Mouse (Mus musculus) embryonic facial prominence, embryonic 10.5 days (tissue): Measurements from ENCODE around the gene Gstz1. TPM values are rescaled to one million over a fixed set of nuclear protein-coding genes. Genes with fewer than 3 reads are reported as not detected.
A peak's percentile ranks its signal among the peaks of the same experiment; 100 is the strongest.
"Not testable (repeated sequence)": the region's sequence is repeated elsewhere in the genome, so short reads cannot be mapped to it uniquely, and the experiment has no call there.

Experiments
- DNase-seq: peaks from one replicate; pipeline ENCODE4 v3.0.0-alpha.2; 2017; ENCODE audit warnings: low spot score
- H3K27ac ChIP-seq: fragments of 300-500 bp; sonication (generic); replicated peaks from 2 replicates; pipeline ENCODE4 v1.5.1; 2016; ENCODE audit warnings: mild to moderate bottlenecking
- H3K27me3 ChIP-seq: fragments of 300-500 bp; sonication (generic); replicated peaks from 2 replicates; pipeline ENCODE4 v1.6.1; 2016; ENCODE audit warnings: low read depth, mild to moderate bottlenecking; ENCODE audit not compliant: poor library complexity, severe bottlenecking
- H3K36me3 ChIP-seq: fragments of 300-500 bp; sonication (generic); replicated peaks from 2 replicates; pipeline ENCODE4 v1.6.1; 2016; ENCODE audit warnings: mild to moderate bottlenecking, moderate library complexity
- H3K4me1 ChIP-seq: fragments of 300-500 bp; sonication (generic); 2 replicates; pipeline ENCODE4 v1.6.1; 2016
- H3K4me3 ChIP-seq: fragments of 300-500 bp; sonication (generic); 2 replicates; pipeline ENCODE4 v1.5.1; 2016; ENCODE audit warnings: mild to moderate bottlenecking, moderate library complexity
- H3K9me3 ChIP-seq: fragments of 300-500 bp; sonication (generic); 2 replicates; pipeline ENCODE4 v1.6.1; 2016; ENCODE audit warnings: mild to moderate bottlenecking
- WGBS: fragments of 180-500 bp; shearing (Covaris S2); methylation state at CpG from one replicate; pipeline ENCODE4 v1.1.7; 2016; 5-methylcytosine and 5-hydroxymethylcytosine counted together
- polyA plus RNA-seq: library from polyadenylated mRNA; unstranded; fragments of >200 nt; fragmentation: Nextera tagmentation; extraction: Ambion mirVana; gene quantifications from 2 replicates; pipeline ENCODE4 v1.2.1, GENCODE M21; 2016

Gstz1 gene
- polyA plus RNA-seq, 1 experiment from 2014 or later, result 33.2 TPM

DNA sequence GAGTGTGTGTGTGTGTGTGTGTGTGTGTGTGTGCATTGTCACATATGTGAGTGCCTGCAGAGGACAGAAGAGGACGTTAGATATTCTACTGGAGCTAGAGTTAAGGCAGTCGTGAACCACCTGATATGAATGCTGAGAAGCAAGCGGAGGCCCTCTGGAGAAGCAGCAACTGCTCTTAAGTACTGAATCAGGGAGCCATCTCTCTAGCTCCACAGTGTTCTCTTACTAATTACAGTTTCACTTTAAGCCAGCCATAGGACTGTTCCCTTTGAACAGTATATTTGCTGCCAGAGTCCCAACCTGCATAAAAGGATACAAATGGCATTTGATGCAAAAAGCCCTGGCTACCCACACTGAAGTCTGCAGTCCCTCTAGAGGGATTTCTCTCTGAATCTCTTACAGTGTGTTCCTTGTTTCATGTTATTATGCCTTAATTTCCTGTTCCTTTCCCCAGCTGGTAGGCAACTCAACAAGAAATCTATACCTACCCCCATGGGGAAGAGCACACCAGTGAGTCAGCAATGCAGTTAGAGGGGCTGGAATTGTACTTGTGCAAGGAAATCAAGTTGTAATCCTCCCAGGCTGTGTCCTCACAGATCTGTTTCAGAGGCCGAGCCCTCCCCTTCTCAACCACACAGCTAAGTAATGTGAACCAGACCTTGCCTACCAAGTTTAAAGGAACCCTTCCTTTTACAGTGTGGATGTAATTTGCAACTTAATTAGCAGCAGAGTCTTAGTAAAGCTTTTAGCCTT, 28.4 kb downstream of the Gstz1 start:
- Histone ChIP-seq H3K27ac (peak overlapping the region; percentile 45), H3K27me3 (no peaks in the 10 kb centered on the region), H3K36me3 (peaks cover 37% of the 10 kb centered on the region), H3K9me3 (no peaks in the 10 kb centered on the region), H3K4me1 (peaks cover 21% of the 10 kb centered on the region), H3K4me3 (no peak overlapping the region)
- WGBS, result 58% methylated on average over 4 of the region's 4 CpGs
- peak; percentile 54 for DNase-seq

DNA sequence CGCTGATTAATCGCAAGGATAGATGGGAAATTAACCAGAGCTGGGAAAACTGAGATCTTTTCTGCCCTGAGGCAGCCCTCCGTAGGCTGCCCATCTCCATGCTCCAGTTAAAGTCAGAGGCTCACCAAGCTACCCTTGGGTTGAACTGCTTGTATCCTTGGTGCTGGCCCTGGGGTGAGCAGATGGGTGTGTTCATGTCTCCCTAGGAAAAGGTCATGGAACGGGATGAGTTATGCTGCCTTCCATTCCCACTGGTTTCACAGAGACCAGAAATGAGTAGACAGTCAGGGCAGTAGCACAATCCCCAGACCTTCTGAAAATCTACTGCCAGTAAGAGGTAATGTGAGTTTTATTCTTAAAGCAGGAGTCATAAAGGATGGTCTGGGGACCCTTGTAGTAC, 30.7 kb downstream of the Gstz1 start:
- H3K4me3 ChIP-seq, result no peak overlapping the region
- H3K27ac ChIP-seq, result no peak overlapping the region
- WGBS, result 91% methylated on average over 4 of the region's 4 CpGs
- peaks cover 21% of the 10 kb centered on the region for H3K4me1 ChIP-seq
- H3K27me3 ChIP-seq, result no peaks in the 10 kb centered on the region
- no peaks in the 10 kb centered on the region for H3K9me3 ChIP-seq
- no peak for DNase-seq
- H3K36me3 ChIP-seq, result peaks cover 15% of the 10 kb centered on the region

DNA sequence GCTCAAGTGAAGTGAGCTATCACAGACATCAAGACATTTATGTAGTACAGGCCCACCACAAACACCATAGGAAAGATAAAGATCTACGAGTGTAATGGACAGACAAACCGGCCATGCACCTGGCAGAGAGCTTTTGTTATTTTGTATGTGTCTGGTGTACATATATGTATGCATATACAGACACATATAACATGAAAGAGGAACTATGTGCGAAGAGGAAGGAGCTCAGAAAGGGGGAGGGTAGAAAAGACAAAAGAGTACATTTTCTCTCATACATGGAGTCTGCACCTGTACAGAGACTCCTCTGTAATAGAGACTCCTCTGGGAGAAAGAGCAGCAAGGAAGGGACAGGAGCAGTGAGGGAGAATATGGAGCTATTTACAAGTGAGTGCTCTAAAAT, 46.0 kb downstream of the Gstz1 start:
- Histone ChIP-seq H3K4me1 (peaks cover 14% of the 10 kb centered on the region), H3K36me3 (no peaks in the 10 kb centered on the region), H3K27me3 (no peaks in the 10 kb centered on the region), H3K4me3 (no peak overlapping the region), H3K9me3 (no peaks in the 10 kb centered on the region), H3K27ac (no peak overlapping the region)
- DNase-seq, result no peak
- 88% methylated on average over 3 of the region's 3 CpGs for whole genome bisulfite sequencing

DNA sequence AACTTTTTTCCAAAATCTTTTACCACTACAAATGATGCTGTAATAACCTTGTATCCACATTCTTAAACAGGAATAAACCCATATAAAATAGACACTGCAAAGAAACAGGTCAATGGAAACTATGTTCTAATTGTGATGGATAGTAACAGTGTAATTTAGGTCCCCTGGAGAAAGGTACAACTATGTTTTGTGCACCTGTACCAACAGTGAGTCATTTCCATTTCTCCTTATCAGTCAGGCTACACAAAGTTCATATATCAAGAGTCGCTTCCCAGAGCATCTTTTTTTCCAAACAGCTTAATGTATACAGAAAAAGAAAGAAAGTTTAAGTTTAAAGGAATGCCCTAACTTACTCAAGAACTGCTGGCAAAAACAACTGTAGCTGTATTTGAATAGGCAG, 48.1 kb downstream of the Gstz1 start:
- 92% methylated on average over 1 of the region's 1 CpGs for WGBS
- no peaks in the 10 kb centered on the region for H3K9me3 ChIP-seq

DNA sequence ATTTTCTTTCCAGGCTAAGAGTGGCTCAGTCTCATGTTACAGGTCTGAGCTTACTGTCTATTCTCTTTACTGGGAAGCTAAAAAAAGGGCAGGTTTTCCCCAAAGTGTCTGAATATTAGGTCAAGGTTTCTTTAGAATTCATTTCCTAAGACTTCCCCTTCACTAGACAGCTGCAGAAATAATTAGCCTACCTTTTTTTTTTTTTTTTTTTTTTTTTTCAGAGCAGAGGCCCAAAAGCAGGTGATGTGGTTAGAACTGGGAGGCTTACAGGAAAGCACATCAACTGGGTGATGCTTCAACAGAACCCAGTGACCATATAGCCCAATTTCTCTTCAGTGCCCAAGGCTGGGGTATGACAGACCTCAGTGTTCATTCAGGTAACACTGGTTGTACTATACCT, 49.3 kb downstream of the Gstz1 start:
- DNase-seq, result no peak
- Histone ChIP-seq H3K27me3 (no peaks in the 10 kb centered on the region; the same call in 1 of the 2 replicates), H3K36me3 (no peaks in the 10 kb centered on the region), H3K9me3 (no peaks in the 10 kb centered on the region), H3K4me3 (no peak overlapping the region), H3K4me1 (peaks cover 33% of the 10 kb centered on the region), H3K27ac (no peak overlapping the region)

More for the DNA sequence above, 48.1 kb downstream of the Gstz1 start:
- Histone ChIP-seq H3K27ac (no peak overlapping the region), H3K4me1 (peaks cover 33% of the 10 kb centered on the region), H3K27me3 (no peaks in the 10 kb centered on the region), H3K4me3 (no peak overlapping the region), H3K36me3 (no peaks in the 10 kb centered on the region)
- DNase-seq, result no peak

DNA sequence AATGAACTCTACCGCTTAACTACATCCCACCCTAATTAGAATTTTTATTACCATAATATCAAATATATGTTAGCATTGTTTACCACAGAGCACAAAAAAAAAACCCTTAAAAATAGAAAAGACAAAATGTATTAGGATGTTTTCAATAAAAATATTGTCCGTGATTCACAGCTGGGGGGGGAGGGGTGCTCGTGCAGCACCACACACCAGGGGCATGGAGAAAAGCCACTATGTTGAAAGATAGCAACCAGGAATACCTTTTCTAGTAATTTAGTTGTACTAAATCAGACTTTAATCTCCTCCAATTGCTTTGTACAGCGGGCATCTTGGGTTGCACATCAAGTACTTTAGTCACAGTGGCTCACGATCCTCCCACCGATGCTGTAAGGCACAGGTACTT, 51.8 kb downstream of the Gstz1 start:
- no peaks in the 10 kb centered on the region; the same call in 1 of the 2 replicates for H3K27me3 ChIP-seq
- no peak for DNase-seq
- 58% methylated on average over 6 of the region's 6 CpGs for WGBS
- no peaks in the 10 kb centered on the region for H3K36me3 ChIP-seq
- no peak overlapping the region for H3K27ac ChIP-seq
- H3K4me1 ChIP-seq, result peaks cover 33% of the 10 kb centered on the region
- no peaks in the 10 kb centered on the region for H3K9me3 ChIP-seq
- H3K4me3 ChIP-seq, result peak overlapping the region; percentile 92

DNA sequence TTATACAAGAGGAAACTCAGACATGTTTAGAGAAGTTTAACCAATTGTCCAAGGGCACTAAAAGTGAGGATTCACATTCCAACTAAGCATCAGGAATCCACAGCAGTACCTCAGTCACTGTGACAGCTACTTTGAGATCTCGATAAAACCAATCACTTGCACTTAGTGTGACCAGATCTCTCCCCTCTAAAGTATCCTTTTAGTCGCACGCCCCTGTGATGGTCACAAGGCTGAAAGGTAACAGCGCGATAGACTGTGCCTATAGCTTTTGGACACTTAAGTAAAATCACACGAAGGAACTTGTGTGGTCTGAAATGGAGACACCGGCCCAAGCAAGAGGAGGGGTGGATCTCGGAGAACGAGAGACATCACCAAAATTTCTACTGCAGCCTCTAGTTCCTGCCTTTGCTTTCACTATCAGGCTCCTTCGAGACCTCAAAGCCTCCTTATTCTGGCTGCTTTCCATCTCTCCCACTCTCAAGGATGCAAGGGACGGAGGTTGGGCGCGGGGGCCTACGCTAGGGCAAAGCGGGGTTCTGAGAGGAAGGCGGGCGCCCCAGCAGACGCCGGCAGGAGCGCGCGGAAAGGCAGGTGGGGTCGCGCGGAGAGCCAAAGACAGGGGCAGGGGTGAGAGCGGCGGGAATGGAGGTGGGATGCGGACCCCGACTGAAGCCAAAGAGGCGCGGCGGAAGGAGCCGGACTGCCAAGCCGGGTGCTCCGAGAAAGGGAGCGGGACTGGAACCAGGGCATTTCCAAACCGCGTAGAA, 52.4 kb downstream of the Gstz1 start, which contains the start of gene Samd15:
Gene Samd15, plus strand, starts transcription at position 518 of the 767 bp plus-strand sequence.
- no peaks in the 10 kb centered on the region; the same call in 1 of the 2 replicates for H3K27me3 ChIP-seq
- 1% methylated on average over 38 of the region's 38 CpGs for WGBS
- peak; percentile 68 for DNase-seq
- H3K4me3 ChIP-seq, result peak within 1 kb of the TSS; percentile 92
- H3K4me1 ChIP-seq, result peaks cover 33% of the 10 kb centered on the region
- no peaks in the 10 kb centered on the region for H3K9me3 ChIP-seq
- no peaks in the 10 kb centered on the region for H3K36me3 ChIP-seq
- peak within 1 kb of the TSS; percentile 90 for H3K27ac ChIP-seq

DNA sequence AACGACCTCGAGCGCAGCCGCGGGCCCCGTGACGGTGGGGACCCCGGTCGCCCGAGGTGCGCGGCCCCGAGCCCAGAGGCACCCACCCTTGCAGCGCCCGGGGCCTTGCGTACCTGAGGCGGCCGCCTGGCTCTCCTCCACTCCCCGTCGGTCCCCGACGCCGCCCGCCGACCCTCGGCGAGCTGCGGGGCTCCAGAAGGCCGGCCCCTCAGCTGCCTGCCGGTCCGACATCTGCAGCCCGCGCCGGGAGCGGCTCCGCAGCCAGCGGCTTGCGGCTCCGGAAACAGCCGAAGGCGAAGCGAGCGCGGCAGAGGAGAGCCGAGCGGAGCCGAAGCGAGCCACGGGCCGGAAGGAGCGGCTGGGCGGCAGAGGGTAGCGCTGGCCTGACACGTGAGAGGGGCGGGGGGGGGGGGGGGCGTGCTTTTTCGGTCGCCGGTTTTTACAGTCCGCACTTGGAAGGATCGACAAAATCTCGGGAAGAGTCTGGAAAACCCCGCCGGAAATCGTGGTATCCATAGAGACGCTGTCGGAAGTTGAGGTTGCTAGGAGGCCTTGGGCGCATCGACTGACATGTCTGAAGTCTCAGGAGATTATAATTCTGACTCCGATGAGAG, 53.1 kb downstream of the Gstz1 start, which contains the start of gene Tmed8:
Gene Tmed8, minus strand, starts transcription at position 482 of the 614 bp plus-strand sequence.
- Histone ChIP-seq H3K36me3 (no peaks in the 10 kb centered on the region), H3K27ac (peak within 1 kb of the TSS; percentile 90), H3K27me3 (no peaks in the 10 kb centered on the region; the same call in 1 of the 2 replicates), H3K4me3 (peak within 1 kb of the TSS; percentile 92), H3K4me1 (peaks cover 33% of the 10 kb centered on the region), H3K9me3 (no peaks in the 10 kb centered on the region)
- DNase-seq, result peak; percentile 89
- WGBS, result under 1% methylated on average over 70 of the region's 70 CpGs

DNA sequence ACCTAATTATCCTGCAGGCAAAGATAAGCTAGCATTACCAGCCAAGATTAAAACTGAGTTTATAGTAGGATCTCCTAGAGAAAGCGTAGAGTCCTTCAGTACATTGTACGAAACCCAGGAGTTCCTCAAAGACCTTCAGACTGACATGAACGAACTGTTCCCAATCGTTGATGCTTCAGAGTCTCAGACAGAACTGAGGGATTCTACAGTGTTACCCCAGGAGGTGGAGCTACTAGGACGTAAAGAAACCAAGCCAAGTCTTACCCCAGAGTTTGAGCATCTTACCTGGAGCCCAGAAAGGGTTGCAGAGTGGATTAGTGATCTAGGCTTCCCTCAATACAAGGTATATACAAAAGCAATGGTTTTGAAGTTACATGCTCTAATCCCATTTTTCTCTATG, 54.7 kb downstream of the Gstz1 start:
- Histone ChIP-seq H3K4me3 (no peak overlapping the region), H3K9me3 (no peaks in the 10 kb centered on the region)
- 76% methylated on average over 5 of the region's 5 CpGs for WGBS

DNA sequence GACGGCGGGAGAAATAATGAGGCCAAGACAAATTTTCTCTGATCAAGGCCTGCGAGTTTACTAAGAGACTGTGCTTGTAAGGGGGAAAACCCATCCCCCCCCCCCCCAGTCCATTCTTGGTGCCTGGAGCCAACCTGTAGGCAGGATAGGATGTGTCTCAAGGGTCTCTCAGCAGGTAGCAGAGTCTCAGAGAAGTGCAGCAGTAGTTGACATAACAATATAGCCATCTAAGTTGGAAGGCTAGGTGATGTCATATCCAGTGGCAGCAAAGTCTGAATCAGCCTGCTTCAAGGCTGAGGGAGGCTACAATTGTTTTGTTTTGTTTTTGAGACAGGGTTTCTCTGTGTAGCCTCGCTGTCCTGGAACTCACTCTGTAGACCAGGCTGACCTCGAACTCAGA, 58.8 kb downstream of the Gstz1 start:
- not testable (repeated sequence) for H3K4me1 ChIP-seq, DNase-seq, H3K9me3 ChIP-seq, H3K36me3 ChIP-seq, H3K4me3 ChIP-seq, H3K27ac ChIP-seq, H3K27me3 ChIP-seq
- WGBS, result 91% methylated on average over 5 of the region's 5 CpGs

More for the DNA sequence above, 54.7 kb downstream of the Gstz1 start:
- H3K36me3 ChIP-seq, result no peaks in the 10 kb centered on the region
- DNase-seq, result no peak
- no peaks in the 10 kb centered on the region; the same call in 1 of the 2 replicates for H3K27me3 ChIP-seq
- peaks cover 30% of the 10 kb centered on the region for H3K4me1 ChIP-seq
- H3K27ac ChIP-seq, result no peak overlapping the region

DNA sequence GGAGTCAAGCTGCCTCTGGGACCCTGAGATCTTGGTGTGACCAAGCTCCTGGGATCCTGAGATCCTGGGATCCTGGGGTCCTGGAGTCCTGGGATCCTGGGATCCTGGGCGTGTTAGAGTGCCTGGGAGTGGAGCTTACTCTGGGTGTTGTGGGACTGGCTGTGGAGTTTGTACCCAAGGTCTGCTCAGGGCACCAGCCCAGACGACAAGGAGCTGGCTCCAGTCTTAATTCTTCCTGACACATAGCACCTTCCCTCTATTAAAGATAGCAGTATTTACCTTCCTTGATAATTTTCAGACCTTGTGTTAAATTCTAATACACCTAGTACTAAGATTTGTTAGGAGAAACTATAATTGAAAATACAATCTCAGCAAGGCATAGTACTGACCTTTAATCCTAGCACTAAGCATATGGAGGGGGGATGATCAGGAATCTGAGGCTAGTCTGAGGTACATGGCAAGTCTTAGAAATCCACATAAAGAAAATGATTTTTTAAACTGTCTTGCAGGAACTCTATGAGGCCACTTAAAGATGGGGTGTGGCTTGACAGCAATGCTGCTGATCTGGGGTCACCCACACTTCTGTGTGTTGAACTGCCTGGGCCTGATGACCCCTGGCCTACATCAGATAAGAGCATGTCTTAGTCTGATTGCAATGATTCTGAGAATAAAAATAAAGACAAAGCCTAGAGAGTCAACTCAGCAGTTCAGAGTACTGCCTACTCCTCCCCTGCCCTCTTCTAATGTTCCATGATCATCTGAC, 66.1 kb downstream of the Gstz1 start:
- DNase-seq, result no peak
- no peaks in the 10 kb centered on the region for H3K27me3 ChIP-seq
- H3K4me3 ChIP-seq, result no peak overlapping the region
- WGBS, result 78% methylated on average over 2 of the region's 2 CpGs
- H3K36me3 ChIP-seq, result no peaks in the 10 kb centered on the region
- H3K27ac ChIP-seq, result no peak overlapping the region
- H3K4me1 ChIP-seq, result no peaks in the 10 kb centered on the region
- no peaks in the 10 kb centered on the region for H3K9me3 ChIP-seq
